Mouse (Mus musculus): ENCODE measurements around the gene Klhl40. TPM values are rescaled to one million over a fixed set of nuclear protein-coding genes. Genes with fewer than 3 reads are reported as not detected.

The Klhl40 gene
- polyA plus RNA-seq, 1 experiment from 2014 or later, result 3.6 TPM

DNA sequence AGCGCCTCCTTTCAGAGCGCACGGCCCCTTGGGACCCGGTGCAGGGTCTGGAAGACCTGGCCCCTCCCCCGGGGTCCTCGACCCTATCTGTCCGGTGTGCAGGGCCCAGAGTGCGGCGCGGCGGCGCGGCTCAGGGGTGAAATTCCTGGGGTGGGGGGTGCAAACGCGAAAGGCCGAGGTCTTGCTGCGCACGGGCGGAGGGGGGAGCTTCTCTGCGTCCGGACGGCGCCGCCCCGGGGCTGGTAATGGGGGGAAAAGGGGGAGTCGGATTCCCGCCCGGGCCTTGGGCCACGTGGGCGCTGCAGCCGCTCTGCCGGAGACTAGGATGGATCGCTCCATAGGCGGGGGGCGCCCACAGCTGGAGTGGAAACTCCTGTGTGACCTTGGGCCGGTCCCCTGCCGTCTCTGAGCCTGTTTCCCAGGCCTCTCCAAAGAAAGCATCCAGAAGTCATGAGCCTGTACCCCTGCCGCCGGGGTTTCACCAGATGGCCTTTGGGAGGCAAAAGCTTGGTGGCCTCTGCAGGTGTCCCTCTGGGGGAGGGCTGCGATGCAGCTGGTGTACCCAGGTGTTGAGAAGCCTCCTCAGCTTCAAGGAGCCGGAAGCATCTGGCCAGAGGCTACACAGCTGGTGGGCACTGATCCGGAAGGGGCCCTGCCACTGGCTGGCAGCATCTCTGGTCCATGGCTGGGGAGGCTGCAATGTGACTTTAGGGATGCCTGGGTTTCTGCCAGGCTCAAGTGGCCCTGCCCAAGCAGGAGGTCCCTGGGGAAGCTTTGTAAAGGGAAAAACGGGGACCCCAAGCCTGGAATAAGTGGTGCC lies 16.9 kb upstream of the Klhl40 start:
- Histone ChIP-seq H3K4me1 (peaks cover 36% of the 10 kb centered on the region), H3K9me3 (no peaks in the 10 kb centered on the region), H3K9ac (peak overlapping the region; percentile 93), H3K27me3 (no peaks in the 10 kb centered on the region), H3K4me3 (peak overlapping the region; percentile 86), H3K27ac (peak overlapping the region; percentile 94), H3K36me3 (peaks cover 42% of the 10 kb centered on the region), H3K4me2 (replicated peaks) (peak overlapping the region; percentile 83)
- ATAC-seq (ENCODE audit: insufficient number of reproducible peaks, insufficient read depth, low FRiP score, low TSS enrichment), result peak; percentile 29; the same call in 1 of the 2 replicates
- under 1% methylated on average over 39 of the region's 43 CpGs for WGBS

DNA sequence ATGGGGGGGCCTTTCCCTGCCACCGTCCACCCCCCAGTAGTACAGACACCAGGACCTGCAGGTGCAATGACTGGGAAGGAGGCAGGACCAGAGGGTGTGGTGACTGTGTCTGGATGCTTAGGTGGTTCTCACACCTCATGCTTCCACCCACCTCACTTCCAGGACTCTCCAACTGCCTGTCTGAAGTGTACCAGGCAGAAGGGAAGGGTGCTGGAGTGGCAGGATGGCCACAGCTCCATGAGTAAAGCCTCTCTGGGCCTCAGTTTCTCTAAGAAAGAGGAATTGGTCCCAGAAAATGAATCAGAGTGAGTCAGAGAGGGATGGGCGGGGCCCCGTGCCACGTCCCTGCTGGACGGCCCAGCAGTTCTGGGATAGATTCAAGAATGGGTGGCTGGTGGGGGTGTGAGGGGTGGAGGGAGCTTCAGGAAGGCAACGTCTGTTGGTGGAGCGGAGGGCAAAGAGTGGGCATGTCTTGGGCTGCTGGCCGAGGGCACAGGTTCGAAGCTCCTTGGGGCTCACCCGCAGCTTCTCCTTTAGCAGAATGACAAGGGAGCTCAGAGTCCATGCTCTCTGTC lies 16.2 kb upstream of the Klhl40 start:
- Histone ChIP-seq H3K4me2 (replicated peaks) (peak overlapping the region; percentile 83), H3K4me1 (peaks cover 36% of the 10 kb centered on the region), H3K27me3 (no peaks in the 10 kb centered on the region), H3K36me3 (peaks cover 43% of the 10 kb centered on the region), H3K27ac (peak overlapping the region; percentile 94), H3K9me3 (no peaks in the 10 kb centered on the region), H3K4me3 (peak overlapping the region; percentile 86), H3K9ac (peak overlapping the region; percentile 93)
- 65% methylated on average over 10 of the region's 10 CpGs for WGBS
- ATAC-seq (ENCODE audit: insufficient number of reproducible peaks, insufficient read depth, low FRiP score, low TSS enrichment), result no peak

DNA sequence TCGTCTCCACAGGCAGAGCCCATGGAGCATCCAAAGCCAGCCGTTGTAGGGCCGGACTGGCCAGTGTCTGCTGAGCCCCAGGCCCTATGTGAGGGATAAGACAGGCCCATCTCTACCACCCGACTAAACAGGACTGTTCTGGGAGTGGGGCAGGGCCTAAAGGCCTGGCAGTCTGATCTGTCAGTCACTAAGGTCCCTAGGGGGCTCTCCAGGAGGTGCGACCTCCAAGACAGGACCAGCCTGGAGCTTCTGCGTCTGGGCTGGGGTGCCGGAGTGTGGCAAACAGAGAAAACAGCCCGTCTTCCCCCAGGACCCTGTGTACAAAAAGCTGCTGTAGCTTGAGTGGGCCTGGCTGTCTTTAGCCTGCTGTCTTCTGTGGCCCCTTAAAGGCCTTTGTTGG lies 15.6 kb upstream of the Klhl40 start:
- no peaks in the 10 kb centered on the region for H3K27me3 ChIP-seq
- peaks cover 47% of the 10 kb centered on the region for H3K36me3 ChIP-seq
- no peak overlapping the region for H3K9ac ChIP-seq
- H3K9me3 ChIP-seq, result no peaks in the 10 kb centered on the region
- 63% methylated on average over 8 of the region's 8 CpGs for WGBS
- 0 out of 2 replicates have a peak overlapping the region, but pooled peaks have one; percentile 83 for H3K4me2 ChIP-seq (replicated peaks)
- H3K4me3 ChIP-seq, result no peak overlapping the region
- H3K4me1 ChIP-seq, result peaks cover 36% of the 10 kb centered on the region
- no peak for ATAC-seq (ENCODE audit: insufficient number of reproducible peaks, insufficient read depth, low FRiP score, low TSS enrichment)
- H3K27ac ChIP-seq, result no peak overlapping the region

DNA sequence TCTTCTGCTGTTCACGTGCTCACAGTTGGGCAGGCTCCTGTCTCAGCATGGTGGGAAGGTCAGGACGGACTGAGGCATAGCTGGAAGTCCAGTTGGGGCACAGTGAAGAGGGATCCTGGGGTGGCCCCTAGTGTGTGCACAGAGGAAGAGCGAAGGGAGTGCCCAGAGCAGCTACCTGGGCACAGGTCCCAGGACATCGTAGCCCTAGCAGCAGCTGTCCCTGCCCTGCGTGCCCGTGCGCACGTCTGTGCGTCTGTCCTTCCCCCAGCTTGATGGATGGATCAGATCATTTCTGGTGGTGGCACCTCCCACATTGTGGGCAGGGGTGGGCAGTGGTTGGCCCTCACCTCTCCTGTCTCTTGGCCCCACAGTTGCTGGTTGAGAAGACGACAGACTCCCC lies 15.2 kb upstream of the Klhl40 start:
- no peak overlapping the region for H3K4me2 ChIP-seq (replicated peaks)
- no peak overlapping the region for H3K27ac ChIP-seq
- no peaks in the 10 kb centered on the region for H3K9me3 ChIP-seq
- H3K9ac ChIP-seq, result no peak overlapping the region
- no peaks in the 10 kb centered on the region for H3K27me3 ChIP-seq
- H3K36me3 ChIP-seq, result peaks cover 52% of the 10 kb centered on the region
- WGBS, result 91% methylated on average over 10 of the region's 10 CpGs
- ATAC-seq (ENCODE audit: insufficient number of reproducible peaks, insufficient read depth, low FRiP score, low TSS enrichment), result no peak
- no peak overlapping the region for H3K4me3 ChIP-seq
- H3K4me1 ChIP-seq, result peaks cover 36% of the 10 kb centered on the region

DNA sequence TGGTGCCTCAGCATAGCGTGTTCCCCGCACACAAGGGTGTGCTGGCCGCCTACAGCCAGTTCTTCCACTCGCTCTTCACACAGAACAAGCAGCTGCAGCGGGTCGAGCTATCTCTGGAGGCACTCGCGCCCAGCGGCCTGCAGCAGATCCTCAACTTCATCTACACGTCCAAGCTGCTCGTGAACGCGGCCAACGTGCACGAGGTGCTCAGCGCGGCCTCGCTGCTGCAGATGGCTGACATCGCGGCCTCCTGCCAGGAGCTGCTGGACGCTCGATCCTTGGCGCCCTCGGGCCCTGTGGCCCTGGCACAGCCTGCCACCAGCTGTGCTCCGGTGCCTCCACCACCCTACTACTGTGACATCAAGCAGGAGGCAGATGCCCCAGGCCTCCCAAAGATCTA lies 14.6 kb upstream of the Klhl40 start:
- no peak overlapping the region for H3K4me3 ChIP-seq
- no peaks in the 10 kb centered on the region for H3K9me3 ChIP-seq
- no peak overlapping the region for H3K9ac ChIP-seq
- WGBS, result 89% methylated on average over 25 of the region's 25 CpGs
- no peak for ATAC-seq (ENCODE audit: insufficient number of reproducible peaks, insufficient read depth, low FRiP score, low TSS enrichment)
- no peaks in the 10 kb centered on the region for H3K27me3 ChIP-seq
- peaks cover 31% of the 10 kb centered on the region for H3K4me1 ChIP-seq
- H3K36me3 ChIP-seq, result peaks cover 57% of the 10 kb centered on the region
- H3K4me2 ChIP-seq (replicated peaks), result no peak overlapping the region
- no peak overlapping the region for H3K27ac ChIP-seq

DNA sequence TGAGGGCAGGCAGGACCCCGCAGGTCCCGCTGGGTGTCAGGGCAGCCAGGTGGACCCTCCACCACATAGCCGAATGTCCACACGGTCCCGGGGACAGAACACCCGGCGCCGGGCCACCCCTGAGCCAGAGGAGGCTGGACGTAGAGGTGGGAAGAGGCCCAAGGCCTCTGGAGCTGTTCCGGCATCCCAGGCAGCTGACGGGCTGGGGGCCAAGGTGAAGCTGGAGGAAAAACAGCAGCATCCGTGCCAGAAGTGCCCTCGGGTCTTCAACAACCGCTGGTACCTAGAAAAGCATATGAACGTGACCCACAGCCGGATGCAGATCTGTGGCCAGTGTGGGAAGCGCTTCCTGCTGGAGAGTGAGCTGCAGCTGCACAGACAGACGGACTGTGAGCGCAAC lies 13.7 kb upstream of the Klhl40 start:
- peaks cover 67% of the 10 kb centered on the region for H3K36me3 ChIP-seq
- ATAC-seq (ENCODE audit: insufficient number of reproducible peaks, insufficient read depth, low FRiP score, low TSS enrichment), result no peak
- H3K4me3 ChIP-seq, result no peak overlapping the region
- WGBS, result 89% methylated on average over 19 of the region's 19 CpGs
- peaks cover 21% of the 10 kb centered on the region for H3K4me1 ChIP-seq
- no peak overlapping the region for H3K4me2 ChIP-seq (replicated peaks)
- H3K27ac ChIP-seq, result no peak overlapping the region
- no peaks in the 10 kb centered on the region for H3K9me3 ChIP-seq
- H3K9ac ChIP-seq, result no peak overlapping the region
- no peaks in the 10 kb centered on the region for H3K27me3 ChIP-seq

DNA sequence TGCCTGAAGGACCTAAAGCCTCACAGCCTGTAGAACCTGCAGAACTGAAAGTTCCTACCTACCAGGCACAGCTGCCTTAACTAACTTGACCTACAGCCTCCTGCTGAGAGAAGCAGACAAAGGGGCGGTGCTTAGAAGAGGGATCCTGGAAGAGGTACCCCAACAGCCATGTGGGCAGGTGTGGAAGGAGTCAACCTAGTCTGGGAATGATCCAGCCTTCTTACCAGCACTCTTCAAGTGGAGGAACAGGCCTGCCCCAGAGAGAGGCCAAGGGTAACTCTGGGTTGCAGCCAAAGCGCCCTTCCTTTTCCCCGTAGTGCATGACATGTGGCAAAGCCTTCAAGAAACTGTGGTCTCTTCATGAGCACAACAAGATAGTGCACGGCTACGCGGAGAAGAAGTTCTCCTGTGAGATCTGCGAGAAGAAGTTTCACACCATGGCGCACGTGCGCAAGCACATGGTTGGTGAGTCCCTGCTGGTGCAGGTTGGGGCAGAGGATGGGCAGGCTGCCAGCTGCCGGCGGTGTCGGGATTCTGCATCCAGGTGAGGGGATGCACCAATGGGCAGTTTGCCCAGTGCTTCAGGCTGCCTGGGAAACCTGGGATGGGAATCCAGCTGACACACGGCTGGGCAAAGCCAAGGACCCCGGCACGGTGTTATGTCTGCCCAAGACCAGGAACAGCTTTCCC lies 12.1 kb upstream of the Klhl40 start:
- H3K9me3 ChIP-seq, result no peaks in the 10 kb centered on the region
- no peaks in the 10 kb centered on the region for H3K27me3 ChIP-seq
- 89% methylated on average over 16 of the region's 16 CpGs for WGBS
- H3K9ac ChIP-seq, result 0 out of 2 replicates have a peak overlapping the region, but pooled peaks have one; percentile 4
- H3K4me3 ChIP-seq, result no peak overlapping the region
- peaks cover 72% of the 10 kb centered on the region for H3K36me3 ChIP-seq
- ATAC-seq (ENCODE audit: insufficient number of reproducible peaks, insufficient read depth, low FRiP score, low TSS enrichment), result no peak
- no peak overlapping the region for H3K27ac ChIP-seq
- H3K4me1 ChIP-seq, result peaks cover 17% of the 10 kb centered on the region
- H3K4me2 ChIP-seq (replicated peaks), result no peak overlapping the region

DNA sequence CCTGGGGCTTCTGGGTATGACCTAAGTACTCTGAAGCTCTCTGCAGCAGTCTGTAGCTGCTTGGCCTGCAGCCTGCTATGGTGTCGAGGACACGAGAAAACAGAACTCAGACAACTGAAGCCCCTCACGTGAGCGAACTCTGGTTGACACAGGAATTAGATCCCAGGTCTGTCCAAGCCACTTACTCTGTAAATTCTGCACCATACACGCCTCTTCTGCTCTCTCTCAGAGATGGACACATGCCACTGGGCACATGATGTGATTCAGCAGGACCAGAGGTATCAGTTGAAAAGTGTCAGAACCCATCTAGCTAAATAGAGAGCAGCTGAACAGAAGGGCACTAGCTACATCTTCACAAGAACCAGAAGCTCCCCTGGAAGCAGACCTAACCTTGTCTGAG lies 5.0 kb upstream of the Klhl40 start:
- no peak for ATAC-seq (ENCODE audit: insufficient number of reproducible peaks, insufficient read depth, low FRiP score, low TSS enrichment)
- Histone ChIP-seq H3K4me3 (no peak overlapping the region), H3K27ac (no peak overlapping the region), H3K9me3 (no peaks in the 10 kb centered on the region), H3K36me3 (peaks cover 18% of the 10 kb centered on the region), H3K27me3 (peaks cover 21% of the 10 kb centered on the region), H3K4me2 (replicated peaks) (no peak overlapping the region), H3K9ac (no peak overlapping the region), H3K4me1 (no peaks in the 10 kb centered on the region)
- WGBS, result 76% methylated on average over 5 of the region's 5 CpGs

DNA sequence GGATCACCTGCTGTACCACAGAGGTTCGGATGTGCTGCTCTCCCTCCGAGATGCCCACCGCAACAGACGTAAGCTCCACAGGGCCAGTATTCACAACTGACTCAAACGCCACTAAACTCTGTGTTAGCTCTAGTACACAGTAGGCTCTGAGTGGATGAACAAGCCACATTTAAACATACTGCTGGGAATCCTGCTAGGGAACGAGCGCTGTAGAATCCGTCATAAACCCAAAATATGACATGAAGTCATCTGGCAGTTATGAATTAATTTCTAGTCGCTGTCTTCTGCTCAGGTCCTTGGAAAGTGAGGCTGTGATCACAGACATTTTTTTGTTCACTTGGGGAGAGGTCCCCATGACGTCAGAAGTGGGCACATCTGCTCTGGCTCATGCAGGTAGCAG lies 1.5 kb upstream of the Klhl40 start:
- Histone ChIP-seq H3K4me3 (no peak overlapping the region), H3K9me3 (no peaks in the 10 kb centered on the region), H3K4me2 (replicated peaks) (no peak overlapping the region), H3K27me3 (peaks cover 49% of the 10 kb centered on the region), H3K9ac (no peak overlapping the region), H3K27ac (no peak overlapping the region), H3K4me1 (peaks cover 4% of the 10 kb centered on the region; the same call in 1 of the 2 replicates), H3K36me3 (no peaks in the 10 kb centered on the region)
- WGBS, result 79% methylated on average over 10 of the region's 10 CpGs
- ATAC-seq (ENCODE audit: insufficient number of reproducible peaks, insufficient read depth, low FRiP score, low TSS enrichment), result no peak

DNA sequence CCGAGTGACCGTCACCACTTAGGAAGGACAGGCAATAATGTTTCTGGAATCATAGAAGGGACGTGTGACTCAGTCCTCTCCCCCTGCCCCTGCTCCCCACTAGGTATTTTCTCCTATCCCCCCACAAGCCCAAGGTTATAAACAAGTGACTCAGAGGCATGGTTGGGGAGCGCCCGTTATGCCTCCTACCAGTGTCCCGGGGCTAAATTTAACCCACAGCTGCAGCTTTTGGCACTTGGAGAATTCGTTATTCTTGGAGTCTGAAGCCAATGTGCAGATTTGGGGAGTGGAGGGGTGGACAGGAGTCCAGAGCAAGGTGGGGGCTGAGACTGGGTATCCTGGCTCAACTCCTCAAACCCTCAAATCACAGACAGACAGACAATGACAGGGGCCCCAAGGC lies 896 bp upstream of the Klhl40 start:
- Histone ChIP-seq H3K4me2 (replicated peaks) (no peak overlapping the region), H3K36me3 (no peaks in the 10 kb centered on the region)
- no peak for ATAC-seq (ENCODE audit: insufficient number of reproducible peaks, insufficient read depth, low FRiP score, low TSS enrichment)

DNA sequence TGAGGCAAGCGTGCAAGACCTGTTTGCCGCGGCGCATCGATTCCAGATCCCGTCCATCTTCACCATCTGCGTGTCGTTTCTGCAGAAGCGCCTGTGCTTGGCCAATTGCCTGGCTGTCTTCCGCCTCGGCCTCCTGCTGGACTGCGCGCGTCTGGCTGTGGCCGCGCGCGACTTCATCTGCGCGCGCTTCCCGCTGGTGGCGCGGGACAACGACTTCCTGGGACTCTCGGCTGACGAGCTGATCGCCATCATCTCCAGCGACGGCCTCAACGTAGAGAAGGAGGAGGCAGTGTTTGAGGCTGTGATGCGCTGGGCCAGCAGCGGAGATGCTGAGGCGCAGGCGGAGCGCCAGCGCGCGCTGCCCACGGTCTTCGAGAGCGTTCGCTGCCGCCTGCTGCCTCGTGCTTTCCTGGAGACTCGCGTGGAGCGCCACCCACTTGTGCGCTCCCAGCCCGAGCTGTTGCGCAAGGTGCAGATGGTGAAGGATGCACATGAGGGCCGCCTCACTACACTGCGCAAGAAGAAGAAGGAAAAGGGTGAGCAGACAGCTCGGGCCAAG lies 738 bp downstream of the Klhl40 start:
- no peak for ATAC-seq (ENCODE audit: insufficient number of reproducible peaks, insufficient read depth, low FRiP score, low TSS enrichment)
- H3K4me3 ChIP-seq, result peak overlapping the region; percentile 30
- no peaks in the 10 kb centered on the region for H3K36me3 ChIP-seq
- H3K4me1 ChIP-seq, result peaks cover 4% of the 10 kb centered on the region; the same call in 1 of the 2 replicates
- no peak overlapping the region for H3K27ac ChIP-seq
- 14% methylated on average over 54 of the region's 54 CpGs for WGBS
- H3K27me3 ChIP-seq, result peaks cover 49% of the 10 kb centered on the region
- peak overlapping the region; percentile 31 for H3K9ac ChIP-seq
- H3K9me3 ChIP-seq, result no peaks in the 10 kb centered on the region
- peak overlapping the region; percentile 59 for H3K4me2 ChIP-seq (replicated peaks)

More for the DNA sequence above, 896 bp upstream of the Klhl40 start:
- H3K9me3 ChIP-seq, result no peaks in the 10 kb centered on the region
- H3K4me1 ChIP-seq, result peaks cover 4% of the 10 kb centered on the region; the same call in 1 of the 2 replicates
- 80% methylated on average over 7 of the region's 7 CpGs for WGBS
- H3K27me3 ChIP-seq, result peaks cover 49% of the 10 kb centered on the region
- no peak overlapping the region for H3K9ac ChIP-seq
- H3K27ac ChIP-seq, result no peak overlapping the region
- H3K4me3 ChIP-seq, result no peak overlapping the region

All from embryonic facial prominence, embryonic 12.5 days (tissue).